Mouse (Mus musculus) kidney, embryonic 16.5 days (tissue): ENCODE results near the gene Shkbp1. TPM values are rescaled to one million over a fixed set of nuclear protein-coding genes. Genes with fewer than 3 reads are reported as not detected.

Experiments
- ATAC-seq: fragments of 200-750 bp; cut with Nextera tagmentation; 2 replicates; pipeline ENCODE4 v1.8.0; 2017; ENCODE audit warnings: moderate TSS enrichment; ENCODE audit not compliant: low FRiP score, low TSS enrichment
- H3K27ac ChIP-seq: fragments of 300-500 bp; sonication (generic); 2 replicates; pipeline ENCODE4 v1.5.1; 2014; ENCODE audit warnings: low read length
- H3K27me3 ChIP-seq: fragments of 300-500 bp; sonication (generic); 2 replicates; pipeline ENCODE4 v1.6.1; 2014; ENCODE audit warnings: low read length, control low read depth, mixed read lengths; ENCODE audit not compliant: insufficient read depth
- H3K36me3 ChIP-seq: fragments of 300-500 bp; sonication (generic); 2 replicates; pipeline ENCODE4 v1.6.1; 2014; ENCODE audit warnings: low read length, control low read depth, mixed read lengths; ENCODE audit not compliant: insufficient read depth
- H3K4me1 ChIP-seq: fragments of 300-500 bp; sonication (generic); 2 replicates; pipeline ENCODE4 v1.6.1; 2014; ENCODE audit warnings: low read length, control low read depth, mixed read lengths; ENCODE audit not compliant: insufficient read depth
- H3K4me2 ChIP-seq: fragments of 300-500 bp; sonication (generic); replicated peaks from 2 replicates; pipeline ENCODE4 v1.6.1; 2014; ENCODE audit warnings: low read depth, low read length
- H3K4me3 ChIP-seq: fragments of 300-500 bp; sonication (generic); 2 replicates; pipeline ENCODE4 v1.5.1; 2014; ENCODE audit warnings: mild to moderate bottlenecking, low read length
- H3K9ac ChIP-seq: fragments of 300-500 bp; sonication (generic); replicated peaks from 2 replicates; pipeline ENCODE4 v1.6.1; 2014; ENCODE audit warnings: low read length
- H3K9me3 ChIP-seq: fragments of 300-500 bp; sonication (generic); 2 replicates; pipeline ENCODE4 v1.6.1; 2016; ENCODE audit warnings: low read length, control low read depth
- WGBS: fragments of 180-500 bp; shearing (Covaris S2); extraction: QIAGEN DNeasy Blood & Tissue Kit; methylation state at CpG from one replicate; pipeline ENCODE4 v1.1.7; 2014; 5-methylcytosine and 5-hydroxymethylcytosine counted together
- polyA plus RNA-seq: library from polyadenylated mRNA; unstranded; fragments of >200 nt; fragmentation: Nextera tagmentation; extraction: Ambion mirVana; gene quantifications from 2 replicates; pipeline ENCODE4 v1.2.1, GENCODE M21; 2015

Gene Shkbp1
- polyA plus RNA-seq, 1 experiment from 2014 or later = 51.4 TPM

DNA sequence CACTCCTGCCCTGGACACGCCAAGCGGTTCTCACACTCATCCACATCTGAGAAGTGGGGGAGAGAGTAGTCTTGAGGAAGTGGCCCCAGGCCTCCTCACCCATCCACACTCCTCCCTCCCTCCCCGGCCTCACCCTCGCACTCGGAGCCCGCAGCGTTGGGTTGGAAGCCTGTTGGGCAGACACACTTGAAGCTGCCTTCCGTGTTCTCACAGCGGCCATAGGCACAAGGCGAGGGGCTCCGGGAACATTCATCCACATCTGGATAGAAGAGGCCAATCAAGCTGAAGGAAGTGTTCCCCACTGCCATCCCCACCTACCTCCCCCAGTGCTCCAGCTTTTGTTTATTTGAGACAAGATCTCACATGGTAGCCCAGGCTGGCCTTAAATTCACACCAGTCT, 31.7 kb downstream of the Shkbp1 start:
- Histone ChIP-seq H3K36me3 (0 out of 2 replicates have a peak, but pooled peaks cover 4% of the 10 kb centered on the region), H3K4me3 (no peak overlapping the region), H3K27ac (no peak overlapping the region), H3K27me3 (peaks cover 18% of the 10 kb centered on the region), H3K9ac (no peak overlapping the region), H3K4me1 (peaks cover 22% of the 10 kb centered on the region), H3K4me2 (no peak overlapping the region), H3K9me3 (no peaks in the 10 kb centered on the region)
- no peak for ATAC-seq
- WGBS = 98% methylated on average over 11 of the region's 11 CpGs

DNA sequence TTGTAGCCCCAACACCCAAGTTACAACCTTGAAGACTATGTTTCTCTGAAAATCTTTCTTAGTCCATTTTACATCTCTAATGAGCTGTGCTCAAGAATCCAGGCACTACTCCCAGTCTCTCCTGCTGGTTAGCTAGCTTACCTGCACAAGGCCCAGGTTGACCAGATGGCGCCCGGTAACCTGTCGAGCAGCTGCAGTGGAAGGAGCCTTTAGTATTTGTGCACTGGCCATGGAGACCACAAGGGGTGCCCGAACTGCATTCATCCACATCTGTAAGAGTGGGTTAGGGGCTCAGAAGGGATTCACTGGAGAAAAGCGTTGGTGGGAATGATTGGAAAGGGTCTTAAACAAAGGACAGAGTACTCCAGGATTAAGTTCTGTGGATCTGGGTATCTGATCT, 32.8 kb downstream of the Shkbp1 start:
- WGBS = 91% methylated on average over 5 of the region's 5 CpGs
- H3K4me3 ChIP-seq = no peak overlapping the region
- peaks cover 15% of the 10 kb centered on the region for H3K4me1 ChIP-seq
- H3K4me2 ChIP-seq = no peak overlapping the region
- no peak overlapping the region for H3K27ac ChIP-seq
- H3K9me3 ChIP-seq = no peaks in the 10 kb centered on the region
- no peak for ATAC-seq
- H3K27me3 ChIP-seq = peaks cover 12% of the 10 kb centered on the region
- H3K36me3 ChIP-seq = 0 out of 2 replicates have a peak, but pooled peaks cover 4% of the 10 kb centered on the region
- H3K9ac ChIP-seq = no peak overlapping the region

GRCm38 (mm10) chr7:27322291-27322690, 33.5 kb downstream of the Shkbp1 start:
- Histone ChIP-seq H3K36me3 (0 out of 2 replicates have a peak, but pooled peaks cover 2% of the 10 kb centered on the region), H3K27ac (no peak overlapping the region), H3K27me3 (peaks cover 7% of the 10 kb centered on the region), H3K9me3 (no peaks in the 10 kb centered on the region), H3K4me1 (peaks cover 15% of the 10 kb centered on the region), H3K9ac (no peak overlapping the region; the same call in 1 of the 2 replicates), H3K4me3 (no peak overlapping the region), H3K4me2 (0 out of 2 replicates have a peak overlapping the region, but pooled peaks have one; percentile 7)
- ATAC-seq = no peak
- 18% methylated on average over 13 of the region's 13 CpGs for WGBS

GRCm38 (mm10) chr7:27319411-27319810, 36.4 kb downstream of the Shkbp1 start:
- no peaks in the 10 kb centered on the region for H3K36me3 ChIP-seq
- no peak for ATAC-seq
- H3K27ac ChIP-seq = no peak overlapping the region
- no peak overlapping the region for H3K4me2 ChIP-seq
- 88% methylated on average over 22 of the region's 22 CpGs for WGBS
- H3K4me1 ChIP-seq = peaks cover 6% of the 10 kb centered on the region
- H3K27me3 ChIP-seq = no peaks in the 10 kb centered on the region
- no peak overlapping the region for H3K4me3 ChIP-seq
- no peak overlapping the region for H3K9ac ChIP-seq
- H3K9me3 ChIP-seq = peaks cover 2% of the 10 kb centered on the region; the same call in 1 of the 2 replicates

DNA sequence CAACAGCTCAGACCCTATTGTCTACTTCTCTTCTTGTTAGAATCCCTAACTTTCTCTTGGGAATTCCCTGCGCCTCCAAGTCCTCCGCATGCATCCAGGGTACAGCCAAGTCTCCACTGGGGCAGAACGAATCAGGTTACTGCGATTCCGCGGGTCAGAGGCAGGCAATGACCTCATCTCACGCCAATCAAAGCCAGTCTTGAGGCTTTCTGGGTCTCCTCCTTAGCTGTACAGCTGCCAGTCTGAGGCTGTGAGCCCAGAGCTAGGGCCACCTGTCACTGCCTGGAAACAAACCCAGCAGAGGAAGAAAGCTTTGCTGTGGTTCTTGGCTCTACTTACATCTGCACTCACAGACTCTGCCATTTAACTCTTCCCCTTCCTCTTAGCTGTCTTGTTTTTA, 39.9 kb downstream of the Shkbp1 start:
- H3K9ac ChIP-seq = no peak overlapping the region
- peaks cover 16% of the 10 kb centered on the region for H3K9me3 ChIP-seq
- H3K27me3 ChIP-seq = no peaks in the 10 kb centered on the region; the same call in 1 of the 2 replicates
- H3K27ac ChIP-seq = no peak overlapping the region
- peak; percentile 68; the same call in 1 of the 2 replicates for ATAC-seq
- 7% methylated on average over 7 of the region's 7 CpGs for WGBS
- no peak overlapping the region for H3K4me3 ChIP-seq
- peaks cover 13% of the 10 kb centered on the region for H3K36me3 ChIP-seq
- peaks cover 6% of the 10 kb centered on the region for H3K4me1 ChIP-seq
- no peak overlapping the region for H3K4me2 ChIP-seq

DNA sequence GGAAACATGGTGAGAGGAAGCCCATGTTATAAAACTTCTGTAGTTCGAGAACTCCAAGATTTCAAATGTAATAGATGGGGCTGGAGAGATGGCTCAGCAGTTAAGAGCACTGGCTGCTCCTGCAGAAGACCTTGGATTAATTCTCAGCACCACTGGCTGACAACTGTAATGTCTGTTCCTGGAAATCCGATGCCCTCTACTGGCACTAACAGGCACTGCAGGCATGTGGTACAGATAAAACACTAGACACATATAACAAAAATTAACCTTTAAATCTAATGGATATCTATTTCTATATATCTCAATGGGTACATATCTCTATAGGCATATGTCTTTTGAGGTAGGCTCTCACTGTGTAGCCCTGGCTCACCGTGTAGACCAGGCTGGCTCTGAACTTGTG, 41.4 kb downstream of the Shkbp1 start:
- H3K4me3 ChIP-seq = no peak overlapping the region
- no peak for ATAC-seq
- H3K9ac ChIP-seq = no peak overlapping the region
- 94% methylated on average over 3 of the region's 3 CpGs for WGBS
- H3K36me3 ChIP-seq = peaks cover 13% of the 10 kb centered on the region
- H3K27me3 ChIP-seq = no peaks in the 10 kb centered on the region; the same call in 1 of the 2 replicates
- peaks cover 12% of the 10 kb centered on the region for H3K4me1 ChIP-seq
- H3K4me2 ChIP-seq = no peak overlapping the region
- peaks cover 16% of the 10 kb centered on the region for H3K9me3 ChIP-seq
- no peak overlapping the region for H3K27ac ChIP-seq

GRCm38 (mm10) chr7:27311651-27312284, 44.1 kb downstream of the Shkbp1 start:
- Histone ChIP-seq H3K4me1 (peaks cover 18% of the 10 kb centered on the region), H3K27me3 (no peaks in the 10 kb centered on the region; the same call in 1 of the 2 replicates), H3K9me3 (peaks cover 16% of the 10 kb centered on the region), H3K4me2 (no peak overlapping the region), H3K9ac (no peak overlapping the region), H3K27ac (no peak overlapping the region), H3K36me3 (peaks cover 13% of the 10 kb centered on the region), H3K4me3 (no peak overlapping the region)
- WGBS = 90% methylated on average over 12 of the region's 12 CpGs
- no peak for ATAC-seq

DNA sequence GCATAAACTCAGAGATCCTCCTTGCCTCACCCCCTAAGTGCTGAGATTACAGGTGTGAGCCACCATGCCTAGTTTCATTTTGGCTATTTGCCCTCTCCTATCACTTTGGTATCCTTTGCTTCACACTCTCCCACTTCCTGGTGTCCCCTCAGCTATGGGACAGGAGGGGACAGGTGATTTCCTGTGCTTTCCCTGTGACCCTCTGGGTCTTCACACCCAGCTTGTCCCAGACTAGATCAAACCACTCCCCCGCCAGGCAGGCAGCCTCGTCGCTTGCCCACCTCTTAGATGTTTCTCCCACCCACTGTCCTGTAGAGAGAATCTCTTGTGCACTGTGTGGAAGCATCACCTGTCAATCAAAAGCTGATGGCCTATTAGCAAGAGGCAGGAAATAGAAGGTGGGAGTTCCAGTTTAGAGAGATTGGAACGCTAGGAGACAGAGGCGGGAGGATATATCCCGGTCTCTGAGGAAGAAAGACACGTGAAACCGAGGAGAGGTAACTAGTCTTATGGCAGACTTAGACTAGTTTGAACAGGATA, 44.8 kb downstream of the Shkbp1 start:
- H3K9me3 ChIP-seq = peaks cover 16% of the 10 kb centered on the region
- no peak for ATAC-seq
- peaks cover 13% of the 10 kb centered on the region for H3K36me3 ChIP-seq
- no peak overlapping the region for H3K27ac ChIP-seq
- H3K4me2 ChIP-seq = no peak overlapping the region; the same call in 1 of the 2 replicates
- H3K4me1 ChIP-seq = peaks cover 14% of the 10 kb centered on the region
- 50% methylated on average over 8 of the region's 8 CpGs for WGBS
- H3K4me3 ChIP-seq = no peak overlapping the region
- no peak overlapping the region for H3K9ac ChIP-seq
- no peaks in the 10 kb centered on the region; the same call in 1 of the 2 replicates for H3K27me3 ChIP-seq

GRCm38 (mm10) chr7:27310306-27310705, 45.5 kb downstream of the Shkbp1 start:
- peak overlapping the region; percentile 54 for H3K9ac ChIP-seq
- no peaks in the 10 kb centered on the region; the same call in 1 of the 2 replicates for H3K27me3 ChIP-seq
- H3K36me3 ChIP-seq = peaks cover 13% of the 10 kb centered on the region
- peak overlapping the region; percentile 56 for H3K4me2 ChIP-seq
- peak overlapping the region; percentile 36 for H3K4me3 ChIP-seq
- peak; percentile 37 for ATAC-seq
- H3K9me3 ChIP-seq = peaks cover 16% of the 10 kb centered on the region
- H3K4me1 ChIP-seq = peaks cover 12% of the 10 kb centered on the region; the same call in 1 of the 2 replicates
- H3K27ac ChIP-seq = no peak overlapping the region
- WGBS = 7% methylated on average over 17 of the region's 17 CpGs

- no peaks in the 10 kb centered on the region; the same call in 1 of the 2 replicates for H3K27me3 ChIP-seq
- H3K36me3 ChIP-seq = peaks cover 13% of the 10 kb centered on the region
- peaks cover 12% of the 10 kb centered on the region; the same call in 1 of the 2 replicates for H3K4me1 ChIP-seq
- peaks cover 16% of the 10 kb centered on the region for H3K9me3 ChIP-seq
- peak overlapping the region; percentile 56; the same call in 1 of the 2 replicates for H3K4me2 ChIP-seq
- no peak overlapping the region for H3K9ac ChIP-seq
- no peak overlapping the region for H3K4me3 ChIP-seq
- ATAC-seq = no peak
- WGBS = 22% methylated on average over 3 of the region's 3 CpGs
- H3K27ac ChIP-seq = no peak overlapping the region
Observed at GRCm38 (mm10) chr7:27309832-27310231, 46.0 kb downstream of the Shkbp1 start.
